Mouse (Mus musculus) testis, postnatal 10 days (tissue): ENCODE results near the gene Ccdc39.

Experiments
- DNase-seq: peaks from one replicate; pipeline ENCODE4 v3.0.0; 2021; ENCODE audit warnings: low spot score

Gene Ccdc39

DNA sequence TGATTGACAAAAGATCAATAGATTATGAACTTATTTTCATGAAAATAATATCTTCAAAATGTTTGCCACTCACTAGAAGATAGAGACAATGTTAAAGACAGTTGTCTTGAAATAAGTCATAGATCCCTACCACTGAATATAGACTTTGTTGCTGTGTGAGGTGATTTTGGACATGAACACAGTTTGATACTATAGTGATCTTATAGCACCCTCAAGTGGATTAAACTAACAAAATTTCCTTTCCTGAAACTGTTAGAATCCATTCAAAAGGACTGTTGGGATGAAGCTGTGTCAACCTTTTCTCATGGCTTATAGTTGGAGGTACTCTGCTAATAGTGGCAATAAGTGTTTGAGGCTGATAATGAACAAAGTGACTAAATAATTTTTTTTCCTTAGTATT is 53.1 kb downstream of the Ccdc39 start:
- no peak for DNase-seq
